Mouse (Mus musculus) CH12.LX (cell line): ENCODE data around the gene Cd3e.

Experiments used
- EP300 ChIP-seq: IDR thresholded peaks from 2 replicates; pipeline ENCODE4 v1.6.1; 2011; ENCODE audit warnings: low read length, improper control_type of control experiment
- JUND ChIP-seq: conservative IDR thresholded peaks from 2 replicates; pipeline ENCODE4 v1.6.1; 2011; ENCODE audit warnings: low read depth, low read length, improper control_type of control experiment
- MEF2A ChIP-seq: IDR thresholded peaks from 2 replicates; pipeline ENCODE4 v1.6.1; 2014; ENCODE audit warnings: low read depth, mild to moderate bottlenecking, inconsistent platforms, low read length, improper control_type of control experiment, borderline replicate concordance
- MXI1 ChIP-seq: IDR thresholded peaks from 2 replicates; pipeline ENCODE4 v1.6.1; 2011; ENCODE audit warnings: mild to moderate bottlenecking, low read depth, low read length, improper control_type of control experiment
- USF1 ChIP-seq: IDR thresholded peaks from 2 replicates; pipeline ENCODE4 v1.6.1; 2014; ENCODE audit warnings: low read depth, mild to moderate bottlenecking, inconsistent platforms, low read length, improper control_type of control experiment
- ZC3H11A ChIP-seq: IDR thresholded peaks from 2 replicates; pipeline ENCODE4 v1.6.1; 2012; ENCODE audit warnings: low read depth, mild to moderate bottlenecking, inconsistent platforms, low read length, improper control_type of control experiment

GRCm38 (mm10) chr9:44993268-44993667 lies 16.2 kb downstream of the Cd3e start:
- TF ChIP-seq USF1 (no peak), EP300 (no peak), ZC3H11A (no peak), MEF2A (no peak), JUND (no peak), MXI1 (no peak)
